Mouse (Mus musculus) myocyte (in vitro differentiated cells): Measurements from ENCODE around the gene Slc35e1.

Experiments
- CEBPB ChIP-seq: IDR thresholded peaks from 2 replicates; pipeline ENCODE4 v1.6.1; 2011; ENCODE audit warnings: mild to moderate bottlenecking, moderate library complexity; ENCODE audit not compliant: poor library complexity, insufficient read depth, severe bottlenecking
- MAX ChIP-seq: IDR thresholded peaks from one replicate; pipeline ENCODE4 v1.6.1; 2011; ENCODE audit warnings: low read depth, mild to moderate bottlenecking, control low read depth
- MYOD1 ChIP-seq, 3 experiments: IDR thresholded peaks; one replicate each; pipeline ENCODE4 v1.6.1; 2011; ENCODE audit warnings: control low read depth in 2 of 3, low read depth in 2 of 3, mild to moderate bottlenecking in 2 of 3, moderate library complexity in 1 of 3; ENCODE audit not compliant: insufficient read length in 2 of 3, control insufficient read depth in 1 of 3
- POLR2A ChIP-seq: IDR thresholded peaks from one replicate; pipeline ENCODE4 v1.6.1; 2011; ENCODE audit warnings: low read depth, mild to moderate bottlenecking, control low read depth, moderate library complexity; ENCODE audit not compliant: insufficient read length
- POLR2AphosphoS2 ChIP-seq: IDR thresholded peaks from one replicate; pipeline ENCODE4 v1.6.1; 2011; ENCODE audit warnings: low read depth, control low read depth; ENCODE audit not compliant: insufficient read length
- SRF ChIP-seq: IDR thresholded peaks from one replicate; pipeline ENCODE4 v1.6.1; 2011; ENCODE audit warnings: low read depth; ENCODE audit not compliant: control insufficient read depth, insufficient read length
- TCF12 ChIP-seq: IDR thresholded peaks from one replicate; pipeline ENCODE4 v1.6.1; 2011; ENCODE audit warnings: mild to moderate bottlenecking, control low read depth; ENCODE audit not compliant: poor library complexity, insufficient read depth, severe bottlenecking
- USF1 ChIP-seq: IDR thresholded peaks from one replicate; pipeline ENCODE4 v1.6.1; 2011; ENCODE audit warnings: low read depth, mild to moderate bottlenecking, control low read depth, moderate library complexity

- TF ChIP-seq POLR2A = no peak
- TF ChIP-seq CEBPB = no peak
- TF ChIP-seq MAX = no peak
- TF ChIP-seq TCF12 = no peak
- no peak for TF ChIP-seq MYOD1 (IDR thresholded peaks at IDR 0.05; ENCODE audit: control insufficient read depth in 1 of 3, insufficient read length in 2 of 3, low read depth in 2 of 3)
- TF ChIP-seq USF1 = no peak
- no peak for TF ChIP-seq POLR2AphosphoS2
- TF ChIP-seq SRF = no peak
These were observed 21.7 kb downstream of the Slc35e1 start for GRCm38 (mm10) chr8:72470684-72471083.
